19 mouse cellular contexts compared by ENCODE assay signal in the genomic region with DNA sequence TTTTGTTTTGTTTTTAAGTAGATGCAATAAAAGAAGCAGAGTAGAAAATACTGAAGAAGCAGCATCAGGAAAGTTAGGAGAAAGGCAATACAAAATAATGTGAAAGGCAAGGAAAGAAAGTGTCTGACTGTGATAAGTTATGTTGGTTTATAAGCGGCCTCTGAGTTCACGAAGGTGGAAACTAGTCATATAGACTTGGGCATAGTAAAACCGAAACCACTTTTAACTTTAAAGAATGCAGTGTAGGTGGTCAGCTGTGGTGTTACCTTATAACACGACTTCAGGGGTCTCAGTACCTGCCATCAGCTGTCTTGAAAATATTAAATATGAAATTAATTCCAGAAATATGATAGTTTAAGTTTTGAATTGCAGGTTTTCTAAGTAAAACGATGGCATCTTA. TPM values are rescaled to one million over a fixed set of nuclear protein-coding genes. Genes with fewer than 3 reads are reported as not detected.
"Had no signal": no experiment of that assay in that cellular context is flagged by ENCODE, and none has a peak within 500 bp of the region (broad histone marks: within the 10 kb centered on the region; RNA-seq: fewer than 3 reads in every experiment).

No protein-coding gene starts in this region.

- H3K4me1 ChIP-seq: lung, embryonic 15.5 days; megakaryocyte, embryonic 14.5 days; midbrain, embryonic 13.5 days; midbrain, embryonic 15.5 days; neural tube, embryonic 12.5 days had no signal

- H3K9ac ChIP-seq: liver, postnatal 0 days; lung, embryonic 15.5 days; midbrain, embryonic 13.5 days; midbrain, embryonic 15.5 days; neural tube, embryonic 12.5 days had no signal

- DNase-seq: liver, postnatal 0 days; lung, adult 2 months; lung, postnatal 14 days; lung, postnatal 36 days; right cerebral cortex, postnatal 14 days; right cerebral cortex, postnatal 4 days; spleen, adult 18-20 months; thymus, adult 18-20 months; thymus, postnatal 14 days; thymus, postnatal 36 days had no signal

- H3K27ac ChIP-seq: lung, embryonic 15.5 days; macrophage; midbrain, embryonic 13.5 days; midbrain, embryonic 15.5 days; neural tube, embryonic 12.5 days had no signal

- H3K27me3 ChIP-seq: lung, embryonic 15.5 days; megakaryocyte, embryonic 14.5 days; midbrain, embryonic 13.5 days; midbrain, embryonic 15.5 days; neural tube, embryonic 12.5 days had no signal

- H3K4me3 ChIP-seq: lung, embryonic 15.5 days; megakaryocyte, embryonic 14.5 days; midbrain, embryonic 13.5 days; midbrain, embryonic 15.5 days; neural tube, embryonic 12.5 days had no signal

- ATAC-seq: liver, postnatal 0 days; lung, postnatal 0 days; midbrain, embryonic 13.5 days; midbrain, embryonic 15.5 days had no signal

- H3K9me3 ChIP-seq: lung, embryonic 15.5 days; megakaryocyte, embryonic 14.5 days; midbrain, embryonic 13.5 days; midbrain, embryonic 15.5 days; neural tube, embryonic 12.5 days had no signal

- H3K4me2 ChIP-seq: lung, embryonic 15.5 days; midbrain, embryonic 11.5 days; midbrain, embryonic 13.5 days; midbrain, embryonic 15.5 days; neural tube, embryonic 12.5 days had no signal

RNA-seq across cellular contexts. Expression of a gene that starts 42.3 kb away (rescaled TPM):
- polyA plus RNA-seq: stomach, embryonic 14.5 days had no signal
